Mouse (Mus musculus): ENCODE data around the gene Klhl9.
"Not testable (repeated sequence)": the region's sequence is repeated elsewhere in the genome, so short reads cannot be mapped to it uniquely, and the experiment has no call there.

Klhl9 gene

DNA sequence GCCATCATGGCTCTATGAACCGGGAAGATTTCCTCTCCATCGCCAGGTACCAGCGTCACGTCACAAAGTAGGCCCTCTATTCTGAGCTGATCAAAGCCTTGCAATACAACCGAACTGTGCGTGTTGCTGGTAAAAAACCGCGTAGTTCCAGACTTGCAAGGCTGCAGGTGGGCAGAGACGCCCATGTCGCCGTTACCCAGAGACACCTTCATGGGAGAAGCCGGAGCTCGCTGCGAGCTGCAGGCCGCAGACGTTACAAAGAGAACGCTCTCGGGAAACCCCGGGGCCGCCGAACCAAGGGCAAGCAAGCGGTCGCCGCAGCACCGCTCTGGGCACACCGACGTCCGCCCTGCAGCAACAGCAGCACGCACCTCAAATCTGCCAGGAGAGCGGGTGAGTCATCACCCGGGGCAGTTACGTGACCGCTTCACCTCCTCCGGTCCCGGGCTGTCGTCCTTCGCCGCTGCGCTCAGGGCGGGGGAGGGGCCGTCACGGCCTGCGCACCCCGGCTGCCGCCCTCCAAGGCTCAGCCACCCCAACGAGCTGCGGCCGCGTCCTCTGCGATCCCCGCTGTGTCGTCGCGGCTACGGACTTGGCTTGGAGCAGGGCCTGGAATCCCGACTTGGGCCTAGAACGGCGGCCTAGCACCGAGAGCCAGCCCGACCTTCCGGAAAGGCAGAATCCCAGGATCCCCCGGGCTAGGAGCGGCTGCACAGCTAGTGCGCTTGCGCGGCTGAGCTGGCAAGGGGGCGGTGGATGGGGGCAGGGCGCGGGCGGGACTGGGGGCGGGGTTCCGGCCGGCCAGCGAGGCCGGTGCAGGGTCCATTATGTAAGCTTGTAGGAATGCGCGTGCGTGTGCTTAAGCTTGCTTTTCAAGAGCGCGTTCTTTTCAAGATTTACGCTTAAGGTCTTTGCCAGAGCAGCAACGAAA is at the start of gene Klhl9, which contains the start of gene Gm26566:
Klhl9 (minus strand) TSS at position 675 of the 931 bp plus-strand sequence.
Gm26566 (plus strand) TSS at position 15 of the 931 bp plus-strand sequence.
- peak; percentile 92 for DNase-seq

DNA sequence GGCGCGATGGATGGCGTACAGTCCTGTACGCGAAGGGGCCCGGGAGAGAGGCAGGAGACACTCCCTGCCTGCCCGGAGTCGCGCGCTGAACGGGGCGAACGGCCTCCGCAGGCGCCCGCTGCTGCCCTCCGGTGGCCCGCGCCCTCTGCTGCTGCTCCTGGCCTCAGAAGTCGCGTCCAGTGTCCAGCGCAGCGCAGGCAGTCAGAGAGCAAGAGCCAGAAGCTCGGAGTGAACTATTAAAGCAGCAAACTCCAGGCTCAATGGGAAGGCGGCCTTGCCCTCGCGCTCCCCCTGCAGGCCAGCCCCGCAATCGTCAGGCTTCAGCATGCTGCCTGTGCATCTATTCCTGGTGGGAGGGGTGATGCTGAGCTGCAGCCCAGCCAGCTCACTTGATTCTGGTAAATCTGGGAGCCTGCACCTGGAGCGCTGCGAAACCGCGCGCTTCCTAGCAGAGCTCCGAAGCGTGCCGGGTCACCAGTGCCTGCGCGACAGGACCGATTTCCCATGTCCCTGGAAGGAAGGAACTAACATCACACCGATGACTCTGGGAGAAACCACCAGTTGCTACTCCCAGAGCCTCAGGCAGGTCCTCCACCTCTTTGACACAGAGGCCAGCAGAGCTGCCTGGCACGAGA is 41.2 kb upstream of the Klhl9 start:
- DNase-seq: peak; percentile 37

DNA sequence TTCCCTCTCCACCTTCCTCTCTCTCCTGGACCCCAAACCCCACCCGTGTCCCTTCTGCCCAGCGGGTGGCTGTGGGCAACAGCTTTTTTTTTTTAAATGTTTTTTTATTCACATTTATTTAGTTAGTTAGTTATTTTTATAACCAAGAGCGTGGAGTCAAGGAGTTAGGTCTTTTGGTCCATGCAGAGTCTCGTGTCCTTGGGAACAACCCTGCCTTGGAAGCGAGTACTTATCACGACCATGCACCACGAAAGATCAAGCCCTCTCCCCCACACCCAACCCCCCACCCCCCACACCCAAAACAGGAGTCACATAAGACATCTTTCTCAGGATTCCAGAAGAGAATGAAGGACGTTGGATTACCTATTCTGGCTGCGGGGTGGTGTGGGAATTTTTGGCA is 40.1 kb upstream of the Klhl9 start:
- DNase-seq: peak; percentile 33

DNA sequence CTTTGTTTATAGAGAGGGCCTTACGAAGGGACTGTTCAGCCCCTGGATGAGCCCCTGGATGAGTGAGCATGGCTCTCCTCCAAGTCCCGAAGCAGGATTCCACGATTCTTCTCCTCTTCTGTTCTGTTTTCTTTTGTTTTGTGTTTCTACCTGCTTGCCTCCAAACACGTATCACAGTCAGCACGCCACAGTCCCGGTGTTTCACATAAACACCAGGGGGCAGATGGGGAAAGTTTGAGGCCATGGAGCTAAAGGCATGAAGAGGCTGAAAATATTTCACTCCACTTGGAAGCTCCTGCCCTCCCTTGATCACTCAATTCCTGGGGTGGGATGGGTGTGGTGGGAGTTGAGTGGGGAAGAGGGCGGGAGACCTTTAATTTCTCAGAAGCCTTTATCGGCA is 39.5 kb upstream of the Klhl9 start:
- DNase-seq: peak; percentile 83

DNA sequence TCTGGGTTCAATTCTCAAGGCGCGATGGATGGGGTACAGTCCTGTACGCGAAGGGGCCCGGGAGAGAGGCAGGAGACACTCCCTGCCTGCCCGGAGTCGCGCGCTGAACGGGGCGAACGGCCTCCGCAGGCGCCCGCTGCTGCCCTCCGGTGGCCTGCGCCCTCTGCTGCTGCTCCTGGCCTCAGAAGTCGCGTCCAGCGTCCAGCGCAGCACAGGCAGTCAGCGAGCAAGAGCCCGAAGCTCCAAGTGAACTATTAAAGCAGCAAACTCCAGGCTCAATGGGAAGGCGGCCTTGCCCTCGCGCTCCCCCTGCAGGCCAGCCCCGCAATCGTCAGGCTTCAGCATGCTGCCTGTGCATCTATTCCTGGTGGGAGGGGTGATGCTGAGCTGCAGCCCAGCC is 38.2 kb upstream of the Klhl9 start:
- peak; percentile 66 for DNase-seq

- peak; percentile 64 for DNase-seq
These were observed 37.5 kb upstream of the Klhl9 start, which contains the start of gene Gm13283 for GRCm38 (mm10) chr4:88759610-88760268. TSS of gene Gm13283 (plus strand) at chr4:88760119.

GRCm38 (mm10) chr4:88758751-88759150 is 36.5 kb upstream of the Klhl9 start:
- DNase-seq: peak; percentile 30

GRCm38 (mm10) chr4:88757628-88758031 is 35.4 kb upstream of the Klhl9 start:
- DNase-seq: peak; percentile 97

- DNase-seq: not testable (repeated sequence)
These were observed 34.6 kb upstream of the Klhl9 start for GRCm38 (mm10) chr4:88756581-88757513.

DNA sequence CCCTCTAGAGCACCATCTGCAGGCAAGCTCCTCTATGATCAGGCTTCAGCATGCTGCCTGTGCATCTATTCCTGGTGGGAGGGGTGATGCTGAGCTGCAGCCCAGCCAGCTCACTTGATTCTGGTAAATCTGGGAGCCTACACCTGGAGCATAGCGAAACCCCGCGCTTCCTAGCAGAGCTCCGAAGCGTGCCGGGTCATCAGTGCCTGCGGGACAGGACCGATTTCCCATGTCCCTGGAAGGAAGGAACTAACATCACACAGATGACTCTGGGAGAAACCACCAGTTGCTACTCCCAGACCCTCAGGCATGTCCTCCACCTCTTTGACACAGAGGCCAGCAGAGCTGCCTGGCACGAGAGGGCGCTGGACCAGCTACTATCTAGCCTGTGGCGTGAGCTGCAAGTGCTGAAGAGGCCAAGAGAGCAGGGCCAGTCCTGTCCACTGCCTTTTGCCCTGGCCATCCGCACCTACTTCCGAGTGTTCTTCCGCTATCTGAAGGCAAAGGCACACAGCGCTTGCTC is 32.6 kb upstream of the Klhl9 start, which contains the start of gene Gm13271:
Gm13271 (plus strand) TSS at position 51 of the 523 bp plus-strand sequence.
- DNase-seq: peak; percentile 80

GRCm38 (mm10) chr4:88749926-88750325 is 27.7 kb upstream of the Klhl9 start:
- no peak for DNase-seq

- DNase-seq: no peak
These were observed 21.9 kb upstream of the Klhl9 start for GRCm38 (mm10) chr4:88744207-88744606.

- DNase-seq: no peak
These were observed 20.6 kb upstream of the Klhl9 start for GRCm38 (mm10) chr4:88742771-88743371.

DNA sequence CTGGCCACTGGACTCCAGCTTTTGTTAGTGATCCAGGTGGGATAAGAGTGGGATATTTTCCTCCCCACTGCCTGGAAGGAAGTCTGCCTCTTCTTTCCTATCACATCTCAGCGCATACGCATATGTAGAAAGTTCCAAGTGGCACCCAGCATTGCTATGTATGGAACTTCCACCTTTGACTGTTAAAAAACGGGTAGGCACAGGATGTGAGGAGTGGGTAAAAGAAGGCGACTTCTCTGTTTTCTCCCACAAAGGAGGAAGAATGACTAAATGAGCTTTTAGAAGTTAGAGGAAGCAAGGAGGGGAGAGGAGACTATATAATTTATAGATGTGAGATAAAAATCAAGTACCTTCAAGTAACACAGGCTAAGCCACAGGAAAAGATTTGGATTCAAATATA is 19.2 kb upstream of the Klhl9 start:
- DNase-seq: no peak

DNA sequence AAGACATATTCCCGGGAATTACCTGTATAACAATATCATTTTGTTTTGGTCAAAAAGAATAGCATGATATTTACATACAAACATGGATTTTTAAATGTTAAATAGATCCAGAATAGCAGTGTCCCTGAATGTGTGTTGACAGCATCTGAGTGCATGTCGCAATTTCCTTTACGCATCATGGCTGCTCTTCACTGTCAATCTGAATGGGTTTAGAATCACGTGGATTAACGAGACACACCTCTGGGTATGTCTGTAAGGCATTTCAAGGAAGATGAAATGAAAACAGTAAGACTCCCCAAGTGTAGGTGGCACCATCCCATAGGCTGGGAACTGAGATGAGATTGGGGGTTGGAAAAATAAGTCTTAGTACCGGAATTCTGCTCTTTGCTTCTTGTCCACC is 16.8 kb upstream of the Klhl9 start:
- no peak for DNase-seq

GRCm38 (mm10) chr4:88738480-88738879 is 16.2 kb upstream of the Klhl9 start:
- peak; percentile 52 for DNase-seq

DNA sequence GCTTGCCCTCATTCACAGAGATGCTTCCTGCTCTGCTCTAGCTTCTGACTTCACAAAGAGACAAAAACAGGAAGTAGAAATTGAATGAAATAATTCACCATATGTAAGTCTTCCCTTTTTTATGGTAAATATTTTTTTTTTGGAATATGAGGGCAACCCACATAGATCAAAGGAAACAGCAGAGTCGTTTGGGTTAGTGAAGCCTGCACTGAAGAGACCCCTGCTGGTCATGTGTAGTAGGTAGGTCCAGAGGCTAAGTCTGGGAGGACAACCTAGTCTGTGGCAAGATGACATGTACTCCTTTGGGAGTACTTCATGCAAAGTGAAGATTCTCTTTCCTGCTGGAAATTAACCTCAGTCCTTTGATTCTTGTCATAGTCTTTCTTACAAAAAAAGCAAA is 5.1 kb upstream of the Klhl9 start:
- DNase-seq: no peak

DNA sequence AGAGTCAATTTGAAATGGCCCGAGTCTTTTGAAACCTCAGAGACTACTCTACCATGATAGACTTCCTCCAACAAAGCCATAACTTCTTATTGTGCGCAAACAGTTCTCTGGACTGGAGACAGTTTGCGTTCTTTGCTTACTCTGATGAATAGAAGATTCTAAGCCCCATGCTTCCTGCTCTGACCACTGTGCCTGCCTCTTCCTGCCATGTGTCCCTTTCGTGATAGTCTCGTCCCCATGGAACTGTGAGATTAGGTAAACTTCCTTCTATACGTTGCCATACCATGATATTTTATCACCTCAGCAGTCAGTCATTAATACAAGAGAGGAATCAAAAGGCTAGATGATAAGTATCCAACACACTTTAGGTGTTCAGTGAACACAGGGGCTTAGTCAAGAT is 4.5 kb upstream of the Klhl9 start:
- DNase-seq: no peak

DNA sequence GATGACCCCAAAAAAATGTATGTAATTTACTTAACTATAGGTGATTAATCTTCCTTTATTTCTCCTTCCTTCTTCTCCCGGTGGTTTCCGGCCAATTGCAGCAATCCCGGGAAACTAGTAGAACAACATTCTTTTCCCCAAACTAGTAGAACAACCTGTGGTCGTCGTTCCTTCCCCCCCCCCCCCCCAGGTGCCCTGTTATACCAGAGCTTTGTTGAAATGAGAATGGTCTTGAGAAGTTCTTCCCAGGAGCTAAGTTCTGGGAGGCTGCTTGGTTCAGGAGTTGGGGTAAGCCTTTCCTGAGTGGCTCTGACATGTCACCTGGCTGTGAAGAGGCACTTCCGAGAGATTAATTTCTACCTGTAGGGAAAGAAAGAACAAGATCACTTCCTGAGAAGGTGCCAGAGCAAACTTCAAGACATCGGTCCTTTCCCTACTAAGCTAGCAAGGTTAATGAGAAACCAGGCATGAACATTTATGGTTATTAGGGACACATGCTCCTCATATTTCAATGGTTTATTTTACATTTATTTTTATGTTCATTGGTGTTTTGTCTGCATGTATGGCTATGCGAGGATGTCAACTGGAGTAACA is 1.3 kb upstream of the Klhl9 start:
- no peak for DNase-seq

DNA sequence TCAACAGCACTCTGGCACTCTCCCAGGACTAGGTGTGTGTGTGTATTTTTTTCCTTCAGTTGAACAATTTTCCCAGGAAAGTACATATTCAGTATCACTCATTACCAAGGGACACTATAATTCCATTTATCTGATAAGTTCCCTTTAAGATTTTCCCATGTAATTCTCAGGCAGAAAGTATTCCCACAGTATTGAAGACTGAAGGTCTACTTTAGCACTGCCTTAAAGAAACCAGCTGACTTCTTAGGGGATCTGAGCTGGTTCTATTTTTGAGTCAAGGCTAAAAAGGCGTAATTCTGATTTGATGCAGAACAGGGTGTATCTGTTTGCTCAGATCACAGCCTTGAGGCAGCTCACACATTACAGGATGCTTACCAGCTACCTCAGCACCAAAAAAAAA is 3.5 kb downstream of the Klhl9 start:
- DNase-seq: no peak

GRCm38 (mm10) chr4:88715059-88715458 is 7.2 kb downstream of the Klhl9 start:
- no peak for DNase-seq

Measured in cerebellum, adult 8-10 months (tissue).